Mouse (Mus musculus) G1E (cell line): ENCODE measurements around the gene Pole2.

Source experiments
- CTCF ChIP-seq: IDR thresholded peaks from 2 replicates; pipeline ENCODE4 v1.5.1; 2012; ENCODE audit warnings: low read depth, low read length, inconsistent platforms, mixed read lengths
- POLR2AphosphoS5 ChIP-seq: IDR thresholded peaks from 2 replicates; pipeline ENCODE4 v1.6.1; 2012; ENCODE audit warnings: low read depth, low read length, inconsistent platforms; ENCODE audit not compliant: insufficient replicate concordance

GRCm38 (mm10) chr12:69177526-69177925 is 50.5 kb downstream of the Pole2 start:
- no peak for TF ChIP-seq CTCF
- TF ChIP-seq POLR2AphosphoS5 = no peak
